Mouse (Mus musculus): ENCODE measurements around the gene Olfr631.
"Not testable (repeated sequence)": the region's sequence is repeated elsewhere in the genome, so short reads cannot be mapped to it uniquely, and the experiment has no call there.

The Olfr631 gene

DNA sequence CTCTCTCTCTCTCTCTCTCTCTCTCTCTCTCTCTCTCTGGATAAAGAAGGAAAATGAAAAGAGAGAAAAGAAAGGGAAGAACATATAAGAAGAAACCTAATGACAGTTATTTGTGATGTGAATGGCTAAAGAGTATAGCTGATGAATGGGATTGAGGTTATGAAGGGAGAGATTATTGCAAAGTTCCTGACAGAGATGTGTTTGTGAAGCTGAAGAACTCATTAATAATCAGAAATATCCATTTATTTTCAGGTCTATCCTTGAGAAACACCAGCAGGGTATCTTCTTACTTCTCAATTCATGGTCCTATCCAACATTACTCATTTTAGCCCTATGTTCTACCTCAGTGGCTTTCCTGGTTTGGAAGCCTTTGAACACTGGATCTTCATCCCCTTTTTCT lies at the start of gene Olfr631:
Gene Olfr631 (plus strand): TSS at position 301 of the 400 bp plus-strand sequence.
- no peak for DNase-seq

GRCm38 (mm10) chr7:103886152-103886551 lies 42.5 kb upstream of the Olfr631 start, which contains the start of gene Olfr66:
TSS of gene Olfr66 (minus strand) at chr7:103886252.
- DNase-seq: no peak

GRCm38 (mm10) chr7:103894385-103894784 lies 34.2 kb upstream of the Olfr631 start, which contains the start of gene Olfr64:
TSS of gene Olfr64 (minus strand) at chr7:103894485.
- DNase-seq: no peak

DNA sequence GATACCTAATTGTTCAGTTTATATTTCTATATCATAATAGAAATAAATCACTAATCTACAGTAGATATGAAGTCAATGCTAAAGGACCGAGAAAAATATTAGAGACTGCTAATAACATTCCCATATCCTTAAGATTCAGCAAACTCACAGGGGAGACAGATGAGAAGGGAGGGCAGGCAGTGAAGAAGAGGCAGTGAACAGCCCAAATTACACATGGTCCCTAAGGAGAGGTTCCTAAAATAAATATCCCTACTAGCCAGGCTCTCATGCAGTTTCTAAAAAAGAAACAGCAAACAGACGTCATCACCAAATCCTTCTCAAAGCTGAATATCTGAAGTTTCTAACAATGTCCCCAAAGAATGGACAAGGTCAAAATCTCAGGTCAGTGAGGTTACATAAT lies 25.4 kb upstream of the Olfr631 start, which contains the start of gene Olfr65:
Gene Olfr65 (plus strand): TSS at position 301 of the 400 bp plus-strand sequence.
- DNase-seq: no peak

DNA sequence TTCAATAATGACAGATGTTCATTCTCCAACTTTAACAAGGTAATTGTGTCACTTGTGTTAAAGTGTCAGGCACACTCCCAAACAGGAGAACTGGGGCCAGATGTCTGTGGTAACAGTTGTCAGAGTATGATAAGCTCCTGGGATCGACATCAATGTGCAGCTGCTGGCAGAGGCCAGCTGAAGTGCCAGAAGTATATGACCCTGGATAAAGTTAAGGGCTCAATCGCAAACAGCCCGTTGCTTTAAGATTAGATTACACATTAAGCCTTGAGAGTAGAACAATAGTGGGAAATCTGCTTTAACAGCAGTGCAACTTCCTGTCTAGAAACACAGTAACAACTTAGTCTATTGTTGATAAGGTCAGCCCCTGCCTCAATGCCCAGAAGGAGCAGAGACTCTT lies 18.6 kb upstream of the Olfr631 start:
- no peak for DNase-seq

DNA sequence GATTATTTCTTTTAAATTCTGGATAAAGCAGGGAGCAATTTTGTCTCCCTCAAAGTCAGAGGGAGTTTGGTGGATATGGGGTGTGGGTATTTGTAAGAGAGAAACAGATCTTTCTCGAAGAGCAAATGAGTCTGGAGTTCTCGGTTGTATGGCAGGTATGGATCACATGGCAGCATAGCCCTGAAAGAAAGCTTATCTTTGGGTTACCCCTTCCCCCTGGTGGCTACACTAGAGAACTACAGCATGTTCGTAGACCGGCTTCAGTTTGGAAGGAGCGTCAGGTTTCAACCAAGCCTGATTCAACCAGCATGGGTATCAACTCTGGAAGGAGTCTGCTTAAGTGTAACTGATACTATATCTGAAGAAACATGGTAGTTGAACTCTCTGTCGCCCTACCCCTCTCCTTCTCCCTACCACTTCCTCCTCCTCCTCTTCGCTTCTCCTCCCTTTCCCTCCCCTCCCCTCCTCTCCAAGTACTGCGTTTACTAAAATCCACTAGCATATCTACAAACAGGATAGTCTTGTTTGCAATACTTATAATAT lies 15.6 kb upstream of the Olfr631 start:
- DNase-seq: no peak

GRCm38 (mm10) chr7:103915338-103915737 lies 13.3 kb upstream of the Olfr631 start:
- no peak for DNase-seq

DNA sequence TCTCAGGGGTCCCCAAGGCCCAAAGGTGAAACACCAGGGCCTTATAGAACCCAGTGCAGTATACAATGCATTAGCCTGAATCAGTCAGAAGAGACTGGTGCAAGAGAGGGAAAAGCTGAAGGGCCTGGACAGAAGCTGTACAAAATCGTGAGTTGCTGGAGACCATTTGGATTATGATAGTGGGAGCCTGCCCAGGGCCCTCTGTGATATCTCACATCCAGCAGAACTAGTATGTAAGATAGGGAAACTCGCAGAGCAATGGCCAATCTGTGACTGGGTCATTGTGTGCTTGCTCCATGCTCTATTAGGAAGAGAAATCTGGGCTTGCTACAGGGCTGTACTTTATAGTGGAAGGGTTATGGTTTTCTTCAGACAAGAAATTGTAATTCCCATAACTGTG lies 5.6 kb downstream of the Olfr631 start, which contains the start of gene Olfr632:
Gene Olfr632 (plus strand): TSS at position 84 of the 400 bp plus-strand sequence.
- DNase-seq: no peak

GRCm38 (mm10) chr7:103942730-103943129 lies 14.1 kb downstream of the Olfr631 start:
- peak; percentile 13 for DNase-seq

DNA sequence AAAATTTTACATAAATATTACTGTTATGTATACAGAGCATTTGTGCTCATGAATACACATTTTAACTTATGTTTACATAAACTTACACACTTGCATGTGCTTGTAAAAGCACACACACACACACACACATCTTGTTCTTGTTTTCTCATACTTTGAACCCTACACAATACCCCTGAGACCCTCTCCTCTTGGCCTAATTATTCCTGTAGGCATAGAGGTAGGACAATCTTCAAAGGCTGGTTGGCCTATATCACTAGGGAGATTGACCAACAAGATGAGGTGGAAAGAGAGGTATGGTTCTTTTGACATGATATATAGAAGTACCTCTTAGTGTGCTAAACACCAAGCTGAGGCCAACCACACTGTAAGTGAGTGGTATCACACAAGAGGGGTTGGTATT lies 15.5 kb downstream of the Olfr631 start, which contains the start of gene Olfr633:
Gene Olfr633 (plus strand): TSS at position 301 of the 400 bp plus-strand sequence.
- no peak for DNase-seq

- not testable (repeated sequence) for DNase-seq
Observed at GRCm38 (mm10) chr7:103966873-103967272, 38.2 kb downstream of the Olfr631 start.

DNA sequence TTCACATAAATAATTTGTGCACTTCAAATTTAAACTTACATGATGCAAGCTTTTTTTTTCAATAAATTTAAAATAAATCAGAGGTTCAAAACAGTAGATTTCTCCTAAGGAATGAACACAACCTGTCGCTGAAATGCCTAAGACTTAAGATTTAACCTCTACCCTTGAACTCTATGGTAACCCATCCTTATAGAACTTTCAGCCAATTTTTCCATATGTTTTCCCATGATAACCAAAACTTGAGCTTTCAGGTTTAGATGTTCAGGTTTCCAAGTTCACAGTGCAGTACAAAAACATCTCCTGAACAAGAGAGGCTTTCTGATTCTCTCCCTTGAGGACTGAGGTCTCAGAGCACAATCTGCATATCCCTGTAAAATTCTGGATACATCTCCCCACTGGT lies 42.2 kb downstream of the Olfr631 start, which contains the start of gene Olfr635:
Gene Olfr635 (plus strand): TSS at position 301 of the 400 bp plus-strand sequence.
- no peak for DNase-seq

- no peak for DNase-seq
Observed at GRCm38 (mm10) chr7:103971782-103972181, 43.2 kb downstream of the Olfr631 start.
